Mouse (Mus musculus) kidney, postnatal 14 days (tissue): ENCODE data around the gene Itpr2.
A peak's percentile ranks its signal among the peaks of the same experiment; 100 is the strongest.

Experiments
- DNase-seq: peaks from one replicate; pipeline ENCODE4 v3.0.0; 2022; ENCODE audit warnings: mixed read lengths

The Itpr2 gene

GRCm38 (mm10) chr6:146211233-146211632 is 290.8 kb downstream of the Itpr2 start:
- DNase-seq = no peak

GRCm38 (mm10) chr6:146208983-146209382 is 293.0 kb downstream of the Itpr2 start:
- DNase-seq = peak; percentile 61

- peak; percentile 51 for DNase-seq
Observed at GRCm38 (mm10) chr6:146207204-146207959, 294.6 kb downstream of the Itpr2 start.

GRCm38 (mm10) chr6:146205136-146205535 is 296.9 kb downstream of the Itpr2 start:
- no peak for DNase-seq

GRCm38 (mm10) chr6:146204470-146204869 is 297.6 kb downstream of the Itpr2 start:
- DNase-seq = no peak

- DNase-seq = no peak
Observed at GRCm38 (mm10) chr6:146197868-146198379, 304.1 kb downstream of the Itpr2 start.

DNA sequence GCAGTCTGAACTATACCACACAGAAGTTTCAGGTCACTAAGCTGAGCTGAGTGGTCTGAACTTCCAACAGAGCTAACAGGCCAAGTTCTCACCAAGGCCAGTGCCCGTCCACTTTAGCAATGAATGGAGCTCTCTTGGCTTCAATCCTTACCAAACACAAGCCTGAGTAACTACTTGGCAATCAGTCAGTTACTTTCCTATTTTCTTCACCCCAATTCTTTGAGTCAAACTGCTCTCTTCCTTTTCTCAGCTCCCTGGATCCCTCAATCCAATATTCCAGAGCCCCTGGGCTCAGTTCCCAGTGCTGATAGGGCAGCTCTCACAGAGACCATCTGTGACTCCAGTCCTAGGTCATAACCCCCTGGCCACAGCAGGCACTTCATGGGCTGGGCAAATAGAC is 305.3 kb downstream of the Itpr2 start:
- no peak for DNase-seq

DNA sequence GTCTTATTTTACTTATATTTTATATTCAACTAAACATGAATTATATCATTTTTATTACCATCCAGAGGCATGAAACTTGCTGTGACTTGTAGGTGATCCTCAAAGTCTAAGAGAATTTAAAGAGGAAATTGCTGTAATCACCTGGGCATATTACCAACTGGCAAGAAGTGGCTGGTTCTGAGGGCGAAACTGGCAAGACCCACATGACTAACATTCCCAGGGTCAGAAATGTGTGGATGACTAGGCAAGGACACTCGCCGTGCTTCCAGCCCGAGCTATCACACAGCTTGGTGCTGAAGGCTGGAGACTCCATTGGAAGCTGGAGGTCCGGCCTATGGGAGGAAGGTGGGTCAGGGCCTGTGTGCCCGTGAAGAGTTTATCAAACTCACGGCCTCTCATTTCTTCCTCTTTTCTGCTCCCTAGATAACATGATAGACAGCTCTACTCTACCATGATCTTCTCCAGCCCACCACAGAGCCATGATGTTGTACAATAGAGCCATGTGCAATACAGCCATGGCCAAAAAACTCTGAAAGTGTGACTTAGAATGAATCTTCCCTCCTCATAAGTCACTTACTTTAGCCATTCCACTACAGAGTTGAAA is 306.1 kb downstream of the Itpr2 start:
- DNase-seq = no peak

- no peak for DNase-seq
Observed at GRCm38 (mm10) chr6:146191931-146192330, 310.1 kb downstream of the Itpr2 start.

DNA sequence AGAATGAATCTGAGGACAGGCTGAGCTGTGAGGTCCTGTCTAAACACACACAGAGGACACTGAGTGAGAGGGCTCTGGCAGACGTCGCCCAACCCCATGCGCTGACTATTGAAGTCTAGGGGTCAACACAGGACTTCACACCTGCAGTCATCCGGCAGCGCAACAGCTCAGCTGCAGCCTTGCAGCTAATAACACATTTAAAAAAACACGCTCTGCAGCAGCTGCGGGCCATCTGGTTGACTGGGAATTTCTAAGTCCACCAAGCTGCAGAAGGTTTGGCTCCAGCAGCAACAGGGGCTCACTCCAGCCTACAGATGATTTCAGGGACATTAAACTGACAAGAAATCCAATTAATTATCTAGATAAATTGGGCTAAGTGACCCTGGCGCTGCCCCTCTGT is 312.0 kb downstream of the Itpr2 start:
- peak; percentile 33 for DNase-seq

DNA sequence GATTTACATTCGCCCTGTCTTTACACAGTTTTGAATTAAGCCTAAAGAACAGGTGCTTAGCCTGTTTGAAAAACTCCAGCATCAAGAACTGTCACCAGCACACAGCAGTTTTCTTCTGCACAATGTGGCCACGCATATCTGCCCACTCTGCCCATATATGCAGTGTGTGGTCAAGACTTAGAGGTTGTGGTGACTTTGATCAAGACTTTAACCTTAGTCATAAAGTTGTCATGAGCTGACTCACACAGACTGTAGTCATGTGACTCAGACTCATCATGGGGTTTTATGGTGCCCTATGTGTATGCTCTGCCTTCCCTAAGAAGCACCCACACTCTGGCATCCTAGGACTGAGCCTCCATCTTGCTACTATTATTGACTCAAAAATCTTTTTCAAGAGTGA is 316.5 kb downstream of the Itpr2 start:
- DNase-seq = no peak

GRCm38 (mm10) chr6:146184771-146185170 is 317.3 kb downstream of the Itpr2 start:
- DNase-seq = no peak

GRCm38 (mm10) chr6:146174644-146175250 is 327.3 kb downstream of the Itpr2 start:
- no peak for DNase-seq

DNA sequence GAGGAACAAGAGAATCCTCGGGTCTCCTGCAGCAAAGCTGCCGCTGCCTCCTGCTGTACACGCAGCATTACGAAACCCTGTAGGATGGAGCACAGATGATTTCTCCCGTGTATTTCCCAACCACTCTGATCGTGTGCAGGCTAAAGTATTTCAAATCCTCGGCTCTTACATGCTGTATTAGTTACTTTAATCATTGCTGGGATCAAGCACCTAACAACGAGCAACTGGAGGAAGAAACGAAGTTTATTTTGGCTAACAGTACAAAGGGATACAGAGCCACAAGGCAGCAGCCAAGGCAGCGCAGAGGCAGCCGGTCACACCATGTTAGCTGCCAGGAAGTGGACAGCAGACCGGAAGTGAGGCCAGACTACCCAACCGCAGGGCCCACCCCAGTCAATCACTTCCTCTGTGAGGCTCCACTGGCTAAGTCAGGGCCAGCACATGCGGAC is 331.4 kb downstream of the Itpr2 start:
- peak; percentile 51 for DNase-seq

- DNase-seq = peak; percentile 11
Observed at GRCm38 (mm10) chr6:146167207-146167606, 334.8 kb downstream of the Itpr2 start.

DNA sequence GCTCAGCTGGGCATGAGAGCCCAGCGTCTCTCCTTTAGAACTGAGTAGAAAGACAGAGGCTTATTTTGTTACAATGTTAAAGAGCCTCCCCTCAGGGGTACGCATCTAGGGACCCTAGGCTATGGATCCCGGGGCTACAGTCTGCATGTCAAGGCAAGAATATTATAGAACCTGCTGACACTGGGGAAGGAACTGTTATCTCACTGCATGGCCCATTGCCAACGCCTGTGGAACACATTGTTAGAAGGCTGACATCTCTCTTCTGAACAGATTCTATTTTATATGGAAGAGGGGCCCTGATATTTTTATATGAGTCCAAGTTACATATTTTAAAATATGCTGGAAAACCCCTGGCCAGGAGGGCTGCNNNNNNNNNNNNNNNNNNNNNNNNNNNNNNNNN is 342.4 kb downstream of the Itpr2 start:
- no peak for DNase-seq

- DNase-seq = no peak
Observed at GRCm38 (mm10) chr6:146158717-146159116, 343.3 kb downstream of the Itpr2 start.

GRCm38 (mm10) chr6:146157983-146158535 is 344.0 kb downstream of the Itpr2 start:
- no peak for DNase-seq

DNA sequence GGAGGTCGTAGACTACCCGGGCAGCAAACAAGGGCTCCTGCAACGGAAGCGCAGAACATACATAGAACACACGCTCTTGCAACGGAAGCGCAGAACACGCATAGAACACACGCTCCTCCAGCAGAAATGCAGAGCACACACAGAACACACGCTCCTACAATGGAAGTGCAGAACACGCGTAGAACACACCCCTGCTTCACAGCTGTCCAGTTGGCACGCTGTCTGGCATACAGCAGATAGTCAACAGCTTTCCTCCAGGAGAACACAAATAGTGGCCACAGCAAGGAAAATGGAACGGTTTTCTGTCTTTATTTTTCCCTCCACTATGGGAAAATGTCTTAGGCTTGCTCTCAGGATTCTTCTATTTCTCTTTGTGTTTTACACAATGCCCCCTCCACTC is 344.9 kb downstream of the Itpr2 start:
- DNase-seq = no peak

DNA sequence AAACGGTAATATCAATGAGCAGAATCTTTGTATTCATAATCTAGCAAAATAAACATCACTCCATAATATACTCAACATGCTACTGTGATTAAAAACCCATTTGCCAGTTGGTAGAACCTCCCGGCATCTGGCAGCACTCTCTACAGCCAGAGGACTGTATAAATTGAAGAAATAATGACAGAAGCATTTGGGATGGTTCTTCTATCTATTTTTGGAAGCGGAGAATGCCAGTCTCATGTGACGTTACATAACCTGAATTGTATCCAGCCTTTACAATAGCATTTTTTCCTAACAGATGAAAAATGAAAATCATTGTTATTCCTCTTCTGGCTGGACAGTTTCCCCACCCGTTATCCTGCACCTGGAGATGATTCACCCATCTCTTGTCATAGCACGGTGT is 345.5 kb downstream of the Itpr2 start:
- DNase-seq = no peak

- no peak for DNase-seq
Observed at GRCm38 (mm10) chr6:146155156-146155734, 346.8 kb downstream of the Itpr2 start.

- no peak for DNase-seq
Observed at GRCm38 (mm10) chr6:146152843-146153242, 349.2 kb downstream of the Itpr2 start.

GRCm38 (mm10) chr6:146140966-146141585 is 360.9 kb downstream of the Itpr2 start:
- DNase-seq = no peak
